Mouse (Mus musculus): ENCODE data around the gene Spns2. TPM values are rescaled to one million over a fixed set of nuclear protein-coding genes. Genes with fewer than 3 reads are reported as not detected.

Gene Spns2
- polyA plus RNA-seq, 1 experiment from 2014 or later: 5.7 TPM

DNA sequence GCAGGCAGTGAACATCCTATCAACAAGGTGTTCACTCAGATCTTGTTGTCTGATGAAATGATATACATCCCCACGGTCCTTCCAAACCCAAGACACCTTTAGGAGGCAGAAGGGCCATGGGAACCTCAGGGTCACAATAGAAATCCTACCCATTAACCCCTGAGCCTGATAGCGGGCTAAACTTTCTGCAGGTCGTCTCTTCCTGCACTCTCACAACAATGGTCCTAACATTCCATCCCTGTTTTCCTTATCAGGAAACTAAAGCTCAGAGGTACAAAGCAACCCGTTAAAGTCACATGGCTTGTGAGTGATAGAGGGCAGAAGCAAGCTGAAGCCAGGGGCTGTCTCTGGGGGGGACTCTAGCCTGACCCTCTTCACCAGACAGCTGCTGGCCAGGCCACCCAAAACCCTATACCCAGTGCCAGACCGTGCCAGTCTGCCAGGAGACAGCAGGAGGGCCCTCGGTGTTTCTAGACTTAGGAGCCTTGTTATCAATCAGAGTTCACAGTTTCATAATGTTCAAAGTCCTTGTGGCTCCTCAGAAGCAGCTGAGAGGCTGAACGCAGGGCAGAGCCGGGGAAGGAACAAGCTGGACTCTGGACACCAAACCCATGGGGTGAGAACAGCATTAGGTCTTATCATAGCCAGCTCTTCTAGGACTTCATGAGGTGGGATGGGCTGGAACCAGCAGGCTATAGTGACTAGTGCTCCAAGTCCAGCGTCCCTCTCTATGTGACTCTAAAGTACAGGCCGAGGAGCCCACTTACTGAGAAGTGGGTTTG, 14.5 kb upstream of the Spns2 start:
- Histone ChIP-seq H3K27me3 (ENCODE audit: control insufficient read depth, insufficient read depth, low read depth, low read length) (no peaks in the 10 kb centered on the region), H3K4me2 (ENCODE audit: low read depth, low read length) (no peak overlapping the region), H3K36me3 (ENCODE audit: control insufficient read depth, insufficient read depth) (no peaks in the 10 kb centered on the region), H3K9ac (ENCODE audit: low read depth, low read length) (no peak overlapping the region), H3K4me3 (ENCODE audit: low read depth, low read length) (no peak overlapping the region), H3K9me3 (replicated peaks; ENCODE audit: control insufficient read depth, low read length) (no peaks in the 10 kb centered on the region), H3K27ac (ENCODE audit: low read length) (no peak overlapping the region), H3K4me1 (ENCODE audit: control insufficient read depth, low read depth, low read length) (no peaks in the 10 kb centered on the region)
- 50% methylated on average over 10 of the region's 10 CpGs for WGBS (ENCODE audit: insufficient replicate concordance)
- no peak for ATAC-seq (ENCODE audit: low read depth)

- Histone ChIP-seq H3K9ac (ENCODE audit: low read depth, low read length) (no peak overlapping the region), H3K36me3 (ENCODE audit: control insufficient read depth, insufficient read depth) (no peaks in the 10 kb centered on the region), H3K27me3 (ENCODE audit: control insufficient read depth, insufficient read depth, low read depth, low read length) (no peaks in the 10 kb centered on the region), H3K4me3 (ENCODE audit: low read depth, low read length) (no peak overlapping the region), H3K27ac (ENCODE audit: low read length) (no peak overlapping the region), H3K4me1 (ENCODE audit: control insufficient read depth, low read depth, low read length) (no peaks in the 10 kb centered on the region), H3K9me3 (replicated peaks; ENCODE audit: control insufficient read depth, low read length) (no peaks in the 10 kb centered on the region), H3K4me2 (ENCODE audit: low read depth, low read length) (no peak overlapping the region)
- 45% methylated on average over 5 of the region's 5 CpGs for WGBS (ENCODE audit: insufficient replicate concordance)
- no peak for ATAC-seq (ENCODE audit: low read depth)
These were observed 13.8 kb upstream of the Spns2 start for GRCm38 (mm10) chr11:72503501-72503921.

GRCm38 (mm10) chr11:72502236-72502635, 12.5 kb upstream of the Spns2 start:
- WGBS (ENCODE audit: insufficient replicate concordance): 45% methylated on average over 8 of the region's 8 CpGs
- no peak overlapping the region for H3K4me3 ChIP-seq (ENCODE audit: low read depth, low read length)
- no peak overlapping the region for H3K27ac ChIP-seq (ENCODE audit: low read length)

GRCm38 (mm10) chr11:72501426-72502002, 11.8 kb upstream of the Spns2 start:
- Histone ChIP-seq H3K36me3 (ENCODE audit: control insufficient read depth, insufficient read depth) (no peaks in the 10 kb centered on the region), H3K9me3 (replicated peaks; ENCODE audit: control insufficient read depth, low read length) (no peaks in the 10 kb centered on the region), H3K9ac (ENCODE audit: low read depth, low read length) (no peak overlapping the region), H3K4me1 (ENCODE audit: control insufficient read depth, low read depth, low read length) (no peaks in the 10 kb centered on the region), H3K4me2 (ENCODE audit: low read depth, low read length) (no peak overlapping the region), H3K27me3 (ENCODE audit: control insufficient read depth, insufficient read depth, low read depth, low read length) (no peaks in the 10 kb centered on the region), H3K27ac (ENCODE audit: low read length) (no peak overlapping the region), H3K4me3 (ENCODE audit: low read depth, low read length) (no peak overlapping the region)
- 21% methylated on average over 5 of the region's 5 CpGs for WGBS (ENCODE audit: insufficient replicate concordance)
- no peak for ATAC-seq (ENCODE audit: low read depth)

More at GRCm38 (mm10) chr11:72502236-72502635, 12.5 kb upstream of the Spns2 start:
- H3K4me1 ChIP-seq (ENCODE audit: control insufficient read depth, low read depth, low read length): no peaks in the 10 kb centered on the region
- H3K4me2 ChIP-seq (ENCODE audit: low read depth, low read length): no peak overlapping the region
- H3K9ac ChIP-seq (ENCODE audit: low read depth, low read length): no peak overlapping the region
- ATAC-seq (ENCODE audit: low read depth): no peak
- H3K36me3 ChIP-seq (ENCODE audit: control insufficient read depth, insufficient read depth): no peaks in the 10 kb centered on the region
- no peaks in the 10 kb centered on the region for H3K27me3 ChIP-seq (ENCODE audit: control insufficient read depth, insufficient read depth, low read depth, low read length)
- H3K9me3 ChIP-seq (replicated peaks; ENCODE audit: control insufficient read depth, low read length): no peaks in the 10 kb centered on the region

DNA sequence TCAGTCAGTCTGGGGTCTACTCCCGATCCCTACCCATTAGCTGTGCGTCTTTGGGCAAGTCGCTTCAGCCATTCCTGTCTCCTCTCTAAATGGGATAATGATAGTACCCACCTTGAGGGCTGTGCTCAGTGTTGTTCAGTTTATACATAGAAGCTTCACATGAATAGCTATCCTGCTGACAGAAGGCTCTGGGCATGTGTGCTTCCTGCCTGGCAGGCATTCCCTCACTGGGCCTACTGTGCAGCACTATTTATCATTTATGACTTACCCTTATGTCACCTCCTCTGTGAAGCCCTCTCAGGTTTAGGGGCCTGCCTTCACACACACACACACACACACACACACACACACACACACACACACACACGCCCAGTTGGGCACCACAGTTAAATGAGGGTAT, 10.4 kb upstream of the Spns2 start:
- 80% methylated on average over 4 of the region's 4 CpGs for whole genome bisulfite sequencing (ENCODE audit: insufficient replicate concordance)
- Histone ChIP-seq H3K4me3 (ENCODE audit: low read depth, low read length) (no peak overlapping the region), H3K27ac (ENCODE audit: low read length) (no peak overlapping the region), H3K36me3 (ENCODE audit: control insufficient read depth, insufficient read depth) (no peaks in the 10 kb centered on the region), H3K9ac (ENCODE audit: low read depth, low read length) (no peak overlapping the region), H3K27me3 (ENCODE audit: control insufficient read depth, insufficient read depth, low read depth, low read length) (no peaks in the 10 kb centered on the region), H3K4me2 (ENCODE audit: low read depth, low read length) (no peak overlapping the region), H3K9me3 (replicated peaks; ENCODE audit: control insufficient read depth, low read length) (no peaks in the 10 kb centered on the region), H3K4me1 (ENCODE audit: control insufficient read depth, low read depth, low read length) (no peaks in the 10 kb centered on the region; the same call in 1 of the 2 replicates)
- no peak for ATAC-seq (ENCODE audit: low read depth)

DNA sequence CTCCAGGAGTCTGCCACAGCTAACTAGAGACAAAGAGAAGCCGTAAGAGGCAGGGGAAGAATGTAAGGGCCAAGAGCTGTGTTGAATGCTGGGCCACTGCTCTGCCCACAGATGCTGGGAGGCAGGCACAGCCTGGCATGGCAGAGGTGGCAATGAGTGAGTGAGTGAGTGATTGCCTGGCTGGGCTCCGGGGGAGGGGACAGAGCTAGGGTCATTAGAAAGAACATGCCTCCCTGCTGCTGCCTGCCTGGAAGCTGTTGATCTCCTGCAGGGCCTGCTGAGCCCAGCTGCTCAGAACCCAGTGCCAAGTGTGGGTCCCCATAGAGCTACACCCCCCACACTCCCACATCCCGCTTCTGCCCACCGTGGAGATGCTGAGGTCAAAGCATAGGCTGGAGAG, 7.7 kb upstream of the Spns2 start:
- Histone ChIP-seq H3K4me2 (ENCODE audit: low read depth, low read length) (no peak overlapping the region), H3K4me3 (ENCODE audit: low read depth, low read length) (no peak overlapping the region), H3K9ac (ENCODE audit: low read depth, low read length) (no peak overlapping the region), H3K36me3 (ENCODE audit: control insufficient read depth, insufficient read depth) (no peaks in the 10 kb centered on the region), H3K4me1 (ENCODE audit: control insufficient read depth, low read depth, low read length) (peaks cover 2% of the 10 kb centered on the region; the same call in 1 of the 2 replicates), H3K27me3 (ENCODE audit: control insufficient read depth, insufficient read depth, low read depth, low read length) (no peaks in the 10 kb centered on the region), H3K9me3 (replicated peaks; ENCODE audit: control insufficient read depth, low read length) (no peaks in the 10 kb centered on the region), H3K27ac (ENCODE audit: low read length) (no peak overlapping the region)
- no peak for ATAC-seq (ENCODE audit: low read depth)
- 58% methylated on average over 4 of the region's 4 CpGs for WGBS (ENCODE audit: insufficient replicate concordance)

- Histone ChIP-seq H3K9me3 (replicated peaks; ENCODE audit: control insufficient read depth, low read length) (no peaks in the 10 kb centered on the region), H3K27me3 (ENCODE audit: control insufficient read depth, insufficient read depth, low read depth, low read length) (no peaks in the 10 kb centered on the region), H3K27ac (ENCODE audit: low read length) (no peak overlapping the region), H3K36me3 (ENCODE audit: control insufficient read depth, insufficient read depth) (no peaks in the 10 kb centered on the region), H3K4me1 (ENCODE audit: control insufficient read depth, low read depth, low read length) (peaks cover 2% of the 10 kb centered on the region; the same call in 1 of the 2 replicates), H3K4me2 (ENCODE audit: low read depth, low read length) (no peak overlapping the region), H3K9ac (ENCODE audit: low read depth, low read length) (no peak overlapping the region), H3K4me3 (ENCODE audit: low read depth, low read length) (no peak overlapping the region)
- ATAC-seq (ENCODE audit: low read depth): no peak
- 65% methylated on average over 1 of the region's 1 CpGs for WGBS (ENCODE audit: insufficient replicate concordance)
These were observed 7.1 kb upstream of the Spns2 start for GRCm38 (mm10) chr11:72496775-72497174.

GRCm38 (mm10) chr11:72496066-72496465, 6.4 kb upstream of the Spns2 start:
- Histone ChIP-seq H3K4me3 (ENCODE audit: low read depth, low read length) (no peak overlapping the region), H3K27me3 (ENCODE audit: control insufficient read depth, insufficient read depth, low read depth, low read length) (no peaks in the 10 kb centered on the region), H3K9ac (ENCODE audit: low read depth, low read length) (no peak overlapping the region), H3K27ac (ENCODE audit: low read length) (no peak overlapping the region), H3K36me3 (ENCODE audit: control insufficient read depth, insufficient read depth) (no peaks in the 10 kb centered on the region), H3K4me1 (ENCODE audit: control insufficient read depth, low read depth, low read length) (peaks cover 2% of the 10 kb centered on the region; the same call in 1 of the 2 replicates), H3K4me2 (ENCODE audit: low read depth, low read length) (no peak overlapping the region), H3K9me3 (replicated peaks; ENCODE audit: control insufficient read depth, low read length) (no peaks in the 10 kb centered on the region)
- no peak for ATAC-seq (ENCODE audit: low read depth)
- 49% methylated on average over 3 of the region's 3 CpGs for WGBS (ENCODE audit: insufficient replicate concordance)
